Mouse (Mus musculus) liver, postnatal 0 days (tissue): Measurements from ENCODE around the gene Treml4. TPM values are rescaled to one million over a fixed set of nuclear protein-coding genes. Genes with fewer than 3 reads are reported as not detected.
"Not testable (repeated sequence)": the region's sequence is repeated elsewhere in the genome, so short reads cannot be mapped to it uniquely, and the experiment has no call there.

Experiments used
- ATAC-seq: fragments of 200-750 bp; cut with Nextera tagmentation; 2 replicates; pipeline ENCODE4 v1.8.0; 2017; ENCODE audit warnings: mild to moderate bottlenecking, moderate library complexity
- DNase-seq: peaks from one replicate; pipeline ENCODE4 v3.0.0-alpha.2; 2016
- H3K27ac ChIP-seq: fragments of 300-500 bp; sonication (generic); 2 replicates; pipeline ENCODE4 v1.5.1; 2014; ENCODE audit warnings: antibody characterized with exemption, moderate library complexity, mild to moderate bottlenecking, low read depth
- H3K27me3 ChIP-seq: fragments of 300-500 bp; sonication (generic); 2 replicates; pipeline ENCODE4 v1.6.1; 2014; ENCODE audit warnings: low read length, control low read depth, mixed read lengths; ENCODE audit not compliant: insufficient read depth
- H3K36me3 ChIP-seq: fragments of 300-500 bp; sonication (generic); replicated peaks from 2 replicates; pipeline ENCODE4 v1.6.1; 2014; ENCODE audit warnings: mild to moderate bottlenecking, control low read depth, low read length, moderate library complexity, mixed read lengths; ENCODE audit not compliant: insufficient read depth
- H3K4me1 ChIP-seq: fragments of 300-500 bp; sonication (generic); 2 replicates; pipeline ENCODE4 v1.6.1; 2014; ENCODE audit warnings: antibody characterized with exemption, mild to moderate bottlenecking, control low read depth; ENCODE audit not compliant: insufficient read depth
- H3K4me2 ChIP-seq: fragments of 300-500 bp; sonication (generic); 2 replicates; pipeline ENCODE4 v1.6.1; 2014; ENCODE audit warnings: low read depth, mild to moderate bottlenecking, low read length, moderate library complexity, mixed read lengths
- H3K4me3 ChIP-seq: fragments of 300-500 bp; sonication (generic); 2 replicates; pipeline ENCODE4 v1.5.1; 2014; ENCODE audit warnings: low read depth, low read length
- H3K9ac ChIP-seq: fragments of 300-500 bp; sonication (generic); replicated peaks from 2 replicates; pipeline ENCODE4 v1.6.1; 2014; ENCODE audit warnings: mild to moderate bottlenecking, moderate library complexity
- H3K9me3 ChIP-seq: fragments of 300-500 bp; sonication (generic); 2 replicates; pipeline ENCODE4 v1.6.1; 2016; ENCODE audit warnings: mild to moderate bottlenecking, control low read depth, low read length, mixed read lengths
- CTCF ChIP-seq: sonication (generic); IDR thresholded peaks from 2 replicates; pipeline ENCODE4 v1.5.1; 2016; ENCODE audit warnings: antibody characterized with exemption, low read depth
- EP300 ChIP-seq: IDR thresholded peaks from 2 replicates; pipeline ENCODE4 v1.6.1; 2016; ENCODE audit warnings: antibody characterized with exemption, low read depth, mild to moderate bottlenecking
- WGBS: fragments of 180-500 bp; shearing (Covaris S2); extraction: QIAGEN DNeasy Blood & Tissue Kit; methylation state at CpG from one replicate; pipeline ENCODE4 v1.1.7; 2014; ENCODE audit not compliant: insufficient replicate concordance; 5-methylcytosine and 5-hydroxymethylcytosine counted together
- polyA plus RNA-seq: library from polyadenylated mRNA; unstranded; fragments of >200 nt; fragmentation: Nextera tagmentation; extraction: Ambion mirVana; gene quantifications from 2 replicates; pipeline ENCODE4 v1.2.1, GENCODE M21; 2015

Treml4 gene
- polyA plus RNA-seq, 1 experiment from 2014 or later, result 9.2 TPM

- peak; percentile 58 for DNase-seq
- peak within 1 kb of the TSS; percentile 80 for H3K4me2 ChIP-seq
- TF ChIP-seq EP300, result peak; percentile 43; the same call in 1 of the 2 replicates
- no peak for TF ChIP-seq CTCF
- peak within 1 kb of the TSS; percentile 61 for H3K4me3 ChIP-seq
- ATAC-seq, result peak; percentile 80
- H3K27ac ChIP-seq, result peak within 1 kb of the TSS; percentile 91
- H3K9ac ChIP-seq, result peak within 1 kb of the TSS; percentile 67
- H3K9me3 ChIP-seq, result no peaks in the 10 kb centered on the region
- peaks cover 5% of the 10 kb centered on the region; the same call in 1 of the 2 replicates for H3K36me3 ChIP-seq
- H3K27me3 ChIP-seq, result no peaks in the 10 kb centered on the region
- WGBS, result 12% methylated on average over 2 of the region's 4 CpGs
- H3K4me1 ChIP-seq, result peaks cover 31% of the 10 kb centered on the region
Observed at GRCm38 (mm10) chr17:48299203-48299602, 35.1 kb downstream of the Treml4 start, which contains the start of gene Treml2. Treml2 (plus strand) TSS chr17:48299498.

GRCm38 (mm10) chr17:48299756-48300155, 35.7 kb downstream of the Treml4 start:
- H3K4me2 ChIP-seq, result peak overlapping the region; percentile 80
- no peaks in the 10 kb centered on the region for H3K9me3 ChIP-seq
- peak overlapping the region; percentile 91 for H3K27ac ChIP-seq
- no peaks in the 10 kb centered on the region for H3K27me3 ChIP-seq
- H3K36me3 ChIP-seq, result peaks cover 5% of the 10 kb centered on the region; the same call in 1 of the 2 replicates
- TF ChIP-seq EP300 (no peak), CTCF (no peak)
- H3K4me3 ChIP-seq, result peak overlapping the region; percentile 61
- ATAC-seq, result peak; percentile 21; the same call in 1 of the 2 replicates
- H3K9ac ChIP-seq, result peak overlapping the region; percentile 67
- peaks cover 31% of the 10 kb centered on the region for H3K4me1 ChIP-seq
- no peak for DNase-seq
- WGBS, result 21% methylated on average over 7 of the region's 7 CpGs

- TF ChIP-seq EP300 (no peak), CTCF (peak; percentile 41)
- Histone ChIP-seq H3K4me3 (peak overlapping the region; percentile 61), H3K9me3 (no peaks in the 10 kb centered on the region), H3K4me1 (peaks cover 31% of the 10 kb centered on the region), H3K27me3 (no peaks in the 10 kb centered on the region), H3K9ac (peak overlapping the region; percentile 67), H3K27ac (peak overlapping the region; percentile 91), H3K4me2 (peak overlapping the region; percentile 80), H3K36me3 (peaks cover 5% of the 10 kb centered on the region; the same call in 1 of the 2 replicates)
- DNase-seq (peak; percentile 74), ATAC-seq (peak; percentile 69)
- WGBS, result 26% methylated on average over 7 of the region's 7 CpGs
Observed at GRCm38 (mm10) chr17:48300199-48300598, 36.1 kb downstream of the Treml4 start.

GRCm38 (mm10) chr17:48300861-48301260, 36.8 kb downstream of the Treml4 start:
- DNase-seq, result peak; percentile 50
- Histone ChIP-seq H3K27ac (peak overlapping the region; percentile 91), H3K4me2 (peak overlapping the region; percentile 80)

GRCm38 (mm10) chr17:48301792-48302191, 37.7 kb downstream of the Treml4 start:
- peak overlapping the region; percentile 91; the same call in 1 of the 2 replicates for H3K27ac ChIP-seq
- peaks cover 5% of the 10 kb centered on the region; the same call in 1 of the 2 replicates for H3K36me3 ChIP-seq
- peaks cover 31% of the 10 kb centered on the region for H3K4me1 ChIP-seq
- no peaks in the 10 kb centered on the region for H3K27me3 ChIP-seq
- 67% methylated on average over 5 of the region's 5 CpGs for whole genome bisulfite sequencing
- ATAC-seq (no peak), DNase-seq (no peak)
- peak overlapping the region; percentile 61 for H3K4me3 ChIP-seq
- no peak overlapping the region for H3K9ac ChIP-seq
- TF ChIP-seq CTCF, result no peak
- no peak for TF ChIP-seq EP300
- H3K9me3 ChIP-seq, result no peaks in the 10 kb centered on the region
- H3K4me2 ChIP-seq, result peak overlapping the region; percentile 80

More at GRCm38 (mm10) chr17:48300861-48301260, 36.8 kb downstream of the Treml4 start:
- TF ChIP-seq CTCF (no peak), EP300 (no peak; the same call in 1 of the 2 replicates)
- peak overlapping the region; percentile 61 for H3K4me3 ChIP-seq
- ATAC-seq, result peak; percentile 57
- WGBS, result 24% methylated on average over 9 of the region's 9 CpGs
- no peaks in the 10 kb centered on the region for H3K27me3 ChIP-seq
- H3K9ac ChIP-seq, result peak overlapping the region; percentile 67
- H3K9me3 ChIP-seq, result no peaks in the 10 kb centered on the region
- peaks cover 5% of the 10 kb centered on the region; the same call in 1 of the 2 replicates for H3K36me3 ChIP-seq
- H3K4me1 ChIP-seq, result peaks cover 31% of the 10 kb centered on the region

- H3K4me3 ChIP-seq, result no peak overlapping the region
- H3K9ac ChIP-seq, result no peak overlapping the region
- no peak for TF ChIP-seq EP300
- TF ChIP-seq CTCF, result no peak
- WGBS, result 48% methylated on average over 2 of the region's 2 CpGs
- no peaks in the 10 kb centered on the region for H3K27me3 ChIP-seq
- H3K27ac ChIP-seq, result no peak overlapping the region
- no peak overlapping the region for H3K4me2 ChIP-seq
- H3K4me1 ChIP-seq, result no peaks in the 10 kb centered on the region
- DNase-seq (no peak), ATAC-seq (no peak)
- H3K36me3 ChIP-seq, result peaks cover 2% of the 10 kb centered on the region; the same call in 1 of the 2 replicates
- H3K9me3 ChIP-seq, result no peaks in the 10 kb centered on the region
Observed at GRCm38 (mm10) chr17:48312124-48312523, 48.0 kb downstream of the Treml4 start.

GRCm38 (mm10) chr17:48315905-48316579, 51.9 kb downstream of the Treml4 start, which contains the start of gene B430306N03Rik:
B430306N03Rik (plus strand) TSS chr17:48316141.
- Histone ChIP-seq H3K27ac (peak within 1 kb of the TSS; percentile 71), H3K4me2 (peak within 1 kb of the TSS; percentile 58; the same call in 1 of the 2 replicates), H3K4me3 (peak within 1 kb of the TSS; percentile 22)
- not testable (repeated sequence) for ATAC-seq, H3K4me1 ChIP-seq, DNase-seq, H3K36me3 ChIP-seq, H3K27me3 ChIP-seq, H3K9ac ChIP-seq, H3K9me3 ChIP-seq
- WGBS, result 35% methylated on average over 3 of the region's 3 CpGs
